Mouse (Mus musculus) CD4-positive, CD25-positive, alpha-beta regulatory T cell, adult 4 months (primary cell): ENCODE data around the gene Chil1. TPM values are rescaled to one million over a fixed set of nuclear protein-coding genes. Genes with fewer than 3 reads are reported as not detected.

Source experiments
- ATAC-seq: one replicate; pipeline ENCODE4 v1.8.0; 2017
- polyA plus RNA-seq, 2 experiments: library from polyadenylated mRNA; unstranded; fragments of 100-300 nt; shearing (Covaris generic); gene quantifications; one replicate each; pipeline ENCODE4 v1.2.1; 2017

Chil1 gene
- polyA plus RNA-seq, 2 experiments from 2014 or later, result 0.51 to 0.94 TPM

GRCm38 (mm10) chr1:134232778-134233531 lies 51.0 kb downstream of the Chil1 start:
- no peak for ATAC-seq

GRCm38 (mm10) chr1:134233681-134234454 lies 51.9 kb downstream of the Chil1 start:
- ATAC-seq, result no peak

GRCm38 (mm10) chr1:134234455-134235390 lies 52.7 kb downstream of the Chil1 start:
- no peak for ATAC-seq

- ATAC-seq, result no peak
These were observed 53.5 kb downstream of the Chil1 start, which contains the start of gene Adora1 for GRCm38 (mm10) chr1:134235391-134235921. Gene Adora1 (minus strand): TSS chr1:134235431.

DNA sequence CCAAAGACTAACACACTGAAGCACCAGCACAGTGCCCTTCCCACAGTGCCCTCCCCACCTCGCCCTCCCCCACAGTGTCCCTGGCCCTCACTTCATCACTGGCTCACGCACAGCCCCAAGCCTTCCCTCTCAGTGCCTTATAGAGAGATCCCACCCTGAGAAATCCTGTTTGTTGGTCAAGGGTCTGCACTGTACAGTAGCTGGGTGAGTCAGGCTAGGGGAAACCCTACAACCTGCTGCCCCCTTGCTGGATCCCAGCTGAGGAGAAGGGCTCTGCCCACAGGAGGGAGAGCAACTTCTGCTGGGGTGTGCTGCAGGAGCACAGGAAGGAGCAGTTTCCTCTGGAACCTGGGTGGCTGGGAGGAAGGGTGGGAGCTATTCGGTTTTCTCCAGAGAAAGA lies 54.2 kb downstream of the Chil1 start:
- no peak for ATAC-seq

DNA sequence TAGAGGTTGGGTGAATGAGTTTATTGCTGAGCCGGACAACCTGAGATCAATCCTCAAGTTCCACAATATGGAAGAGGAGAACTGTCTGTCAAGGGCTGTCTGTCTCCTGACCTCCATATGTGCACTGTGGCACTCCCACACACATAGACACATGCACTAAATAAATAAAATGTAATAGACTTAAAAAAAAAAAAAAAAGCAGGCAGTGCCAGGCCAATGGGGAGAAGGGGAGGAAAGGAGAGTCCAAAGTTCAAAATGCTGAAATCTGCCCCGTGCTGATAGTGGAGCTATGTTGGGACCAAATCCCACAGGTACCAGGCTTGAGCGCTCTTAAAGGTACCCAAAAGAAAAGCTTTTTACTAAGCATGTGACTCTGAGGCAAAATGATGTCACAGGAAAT lies 55.5 kb downstream of the Chil1 start:
- no peak for ATAC-seq

Other genes starting within 250 kb of the Chil1 start
- gene Fmod, start 144.9 kb upstream of the Chil1 start, polyA plus RNA-seq, result not detected
- 100 to 1,000 TPM; 243 to 289 TPM for gene Btg2, start 103.1 kb upstream of the Chil1 start, polyA plus RNA-seq
- gene Chit1, start 70.9 kb upstream of the Chil1 start, polyA plus RNA-seq, result not detected
- gene Mybph, start 11.3 kb downstream of the Chil1 start, polyA plus RNA-seq, result not detected
- under 1 TPM in 1 of 2 experiments, not detected in 1; 0.26 TPM for gene Adora1, start 53.3 kb downstream of the Chil1 start, polyA plus RNA-seq
- not detected for gene Myog, start 107.8 kb downstream of the Chil1 start, polyA plus RNA-seq
- under 1 TPM in 1 of 2 experiments, not detected in 1; 0.20 TPM for gene Ppfia4, start 150.8 kb downstream of the Chil1 start, polyA plus RNA-seq
- 10 to 100 TPM; 20.3 to 23.8 TPM for gene Tmem183a, start 179.8 kb downstream of the Chil1 start, polyA plus RNA-seq
- not detected for gene 4933406M09Rik, start 203.8 kb downstream of the Chil1 start, polyA plus RNA-seq
- gene Cyb5r1, start 223.4 kb downstream of the Chil1 start, polyA plus RNA-seq, result 10 to 100 TPM; 20.9 to 26.2 TPM
- gene Adipor1, start 233.2 kb downstream of the Chil1 start, polyA plus RNA-seq, result 10 to 100 TPM; 26.7 to 30.7 TPM